Mouse (Mus musculus): ENCODE results near the gene Eloa.
A peak's percentile ranks its signal among the peaks of the same experiment; 100 is the strongest.
"Not testable (repeated sequence)": the region's sequence is repeated elsewhere in the genome, so short reads cannot be mapped to it uniquely, and the experiment has no call there.

The Eloa gene

DNA sequence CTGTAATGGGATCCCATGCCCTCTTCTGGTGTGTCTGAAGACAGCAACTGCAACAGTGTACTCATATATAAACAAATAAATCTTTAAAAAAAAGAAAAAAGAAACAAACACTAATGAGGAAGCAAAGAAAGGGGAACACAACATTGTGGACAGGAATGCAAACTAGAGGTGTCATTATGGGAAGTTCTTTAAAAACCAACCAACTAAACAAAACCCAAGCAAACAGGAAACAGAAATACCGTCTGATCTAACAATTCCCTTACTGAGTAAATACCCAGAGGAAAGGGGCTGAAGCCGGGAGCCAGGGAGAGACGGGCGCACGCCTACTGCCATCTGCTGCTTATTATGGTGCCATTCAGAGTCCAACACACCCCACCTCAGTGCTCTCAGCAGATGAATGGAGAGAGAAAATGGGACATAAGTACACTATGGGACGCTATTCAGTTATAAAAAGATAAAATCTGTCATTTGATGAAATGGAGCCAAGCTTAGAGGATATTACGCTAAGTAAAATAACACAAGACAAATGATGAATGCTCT lies 40.0 kb downstream of the Eloa start:
- DNase-seq, result no peak

GRCm38 (mm10) chr4:135980223-135980622 lies 41.3 kb downstream of the Eloa start:
- DNase-seq, result not testable (repeated sequence)

GRCm38 (mm10) chr4:135976146-135976545 lies 45.4 kb downstream of the Eloa start:
- no peak for DNase-seq

- no peak for DNase-seq
These were observed 48.4 kb downstream of the Eloa start for GRCm38 (mm10) chr4:135972911-135973811.

DNA sequence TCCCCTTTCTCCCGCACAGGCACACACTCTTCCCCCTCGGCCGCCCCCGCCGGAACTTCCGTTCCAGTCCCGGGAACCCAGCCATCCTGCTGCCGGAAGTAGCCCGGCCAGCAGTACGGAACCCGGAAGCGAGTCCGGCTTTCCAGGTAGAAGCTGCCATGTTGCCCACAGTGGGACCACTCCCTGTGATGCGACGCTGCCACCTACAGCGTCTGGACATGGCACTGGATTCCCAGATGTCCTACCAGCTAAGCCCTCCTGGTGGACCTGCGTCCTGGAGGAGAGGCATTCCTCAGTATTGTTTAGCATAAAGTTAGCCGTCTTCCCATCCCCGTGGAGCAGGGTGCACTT lies 49.0 kb downstream of the Eloa start, which contains the start of gene Lypla2:
Lypla2 (minus strand) TSS at position 71 of the 351 bp plus-strand sequence.
- DNase-seq, result peak; percentile 84

DNA sequence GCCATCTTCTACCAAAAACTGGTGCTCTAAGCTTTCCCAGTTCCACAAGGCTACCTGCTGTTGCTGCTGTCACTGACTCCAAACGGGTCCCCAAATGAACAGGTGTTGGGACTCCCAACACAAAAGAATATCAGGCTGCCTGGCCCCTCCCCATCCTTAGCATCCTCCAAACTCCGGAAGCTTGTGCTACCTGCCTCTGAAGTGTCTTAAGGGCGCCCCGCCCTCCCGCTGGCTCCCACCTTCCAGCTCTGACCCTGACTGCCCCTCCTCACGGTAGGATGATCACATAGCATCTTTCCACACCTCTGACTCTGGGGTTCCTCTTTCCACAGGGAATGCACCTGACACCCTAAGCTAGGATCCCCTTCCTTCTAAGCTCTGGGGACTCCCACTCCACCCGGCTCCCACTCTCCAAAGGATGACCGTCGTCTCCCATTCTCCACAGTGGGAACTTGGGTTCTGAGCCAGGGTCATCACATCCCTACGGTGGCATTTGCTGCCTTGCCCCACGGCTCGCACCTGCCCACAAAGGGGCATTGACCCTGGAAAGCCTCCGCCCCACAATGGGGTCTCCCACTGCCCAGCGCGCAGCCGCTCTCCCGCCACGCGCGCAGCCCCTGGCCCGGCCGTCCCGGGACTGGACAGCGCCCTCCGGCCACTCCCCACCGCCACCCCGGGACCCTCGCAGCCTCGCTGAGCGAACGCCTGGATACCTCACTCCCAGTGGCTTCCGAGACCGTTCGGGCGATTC lies 49.6 kb downstream of the Eloa start:
- DNase-seq, result peak; percentile 66

DNA sequence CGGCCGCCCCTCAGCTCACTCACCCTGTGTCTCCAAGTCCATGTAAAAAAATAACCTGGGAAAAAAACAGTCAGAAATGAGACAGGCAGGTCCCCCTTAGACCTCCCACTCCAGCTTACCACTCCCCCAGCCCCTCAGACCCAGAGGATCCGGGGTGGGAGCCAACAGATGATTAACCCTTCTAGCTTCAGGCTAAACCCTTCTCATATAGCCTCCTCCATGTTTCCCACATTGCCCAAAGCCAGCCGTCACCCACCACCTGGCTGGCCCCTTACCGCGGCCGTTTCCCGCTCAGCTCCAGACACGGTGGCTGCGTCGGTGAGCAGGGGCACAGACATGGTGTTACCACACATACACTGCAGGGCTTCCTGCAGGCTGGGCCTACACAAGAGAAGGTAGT lies 51.0 kb downstream of the Eloa start:
- DNase-seq, result no peak

GRCm38 (mm10) chr4:135969070-135969750 lies 52.4 kb downstream of the Eloa start:
- DNase-seq, result no peak

GRCm38 (mm10) chr4:135968271-135968869 lies 53.2 kb downstream of the Eloa start:
- no peak for DNase-seq

DNA sequence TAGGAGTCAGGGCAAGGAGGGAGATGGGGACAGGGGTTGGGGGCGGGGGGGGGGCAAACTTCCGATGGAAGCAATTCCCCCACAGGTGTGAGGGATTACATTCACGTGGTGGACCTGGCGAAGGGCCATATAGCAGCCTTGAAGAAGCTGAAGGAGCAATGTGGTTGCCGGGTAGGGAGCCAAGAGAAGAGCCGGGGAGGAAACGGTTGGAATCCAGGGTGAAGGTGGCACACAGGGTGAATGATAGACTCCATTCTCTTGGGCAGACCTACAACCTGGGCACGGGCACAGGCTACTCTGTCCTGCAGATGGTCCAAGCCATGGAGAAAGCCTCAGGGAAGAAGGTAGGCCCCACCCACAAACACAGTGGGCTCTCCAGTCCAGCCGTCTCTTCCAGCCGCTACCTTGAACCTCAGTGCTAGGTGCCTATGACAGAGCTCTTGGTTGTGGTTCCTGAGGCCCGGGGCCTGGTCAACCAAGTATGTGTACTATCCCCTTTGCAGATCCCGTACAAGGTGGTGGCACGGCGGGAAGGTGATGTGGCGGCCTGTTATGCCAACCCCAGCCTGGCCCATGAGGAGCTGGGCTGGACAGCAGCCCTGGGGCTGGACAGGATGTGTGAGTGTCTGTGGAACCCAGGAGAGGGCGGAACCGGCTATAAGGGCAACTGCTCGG lies 54.3 kb downstream of the Eloa start:
- no peak for DNase-seq

DNA sequence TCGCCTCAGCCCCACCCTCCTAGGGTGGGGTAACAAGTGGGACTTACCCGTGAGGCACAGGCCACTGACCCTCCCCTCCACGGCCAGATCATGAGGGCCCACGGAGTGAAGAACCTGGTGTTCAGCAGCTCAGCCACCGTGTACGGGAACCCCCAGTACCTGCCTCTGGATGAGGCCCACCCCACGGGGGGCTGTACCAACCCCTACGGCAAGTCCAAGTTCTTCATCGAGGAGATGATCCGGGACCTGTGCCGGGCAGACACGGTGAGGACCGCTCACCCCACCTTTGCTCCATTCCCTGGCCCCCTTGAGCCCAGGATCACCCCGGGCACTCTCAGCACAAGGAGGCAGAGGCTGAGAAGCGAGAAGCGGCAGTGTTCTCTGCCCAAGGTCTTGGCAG lies 55.3 kb downstream of the Eloa start:
- no peak for DNase-seq

- DNase-seq, result no peak
These were observed 56.5 kb downstream of the Eloa start for GRCm38 (mm10) chr4:135965113-135965512.

- DNase-seq, result peak; percentile 50
These were observed 57.1 kb downstream of the Eloa start for GRCm38 (mm10) chr4:135964426-135964825.

DNA sequence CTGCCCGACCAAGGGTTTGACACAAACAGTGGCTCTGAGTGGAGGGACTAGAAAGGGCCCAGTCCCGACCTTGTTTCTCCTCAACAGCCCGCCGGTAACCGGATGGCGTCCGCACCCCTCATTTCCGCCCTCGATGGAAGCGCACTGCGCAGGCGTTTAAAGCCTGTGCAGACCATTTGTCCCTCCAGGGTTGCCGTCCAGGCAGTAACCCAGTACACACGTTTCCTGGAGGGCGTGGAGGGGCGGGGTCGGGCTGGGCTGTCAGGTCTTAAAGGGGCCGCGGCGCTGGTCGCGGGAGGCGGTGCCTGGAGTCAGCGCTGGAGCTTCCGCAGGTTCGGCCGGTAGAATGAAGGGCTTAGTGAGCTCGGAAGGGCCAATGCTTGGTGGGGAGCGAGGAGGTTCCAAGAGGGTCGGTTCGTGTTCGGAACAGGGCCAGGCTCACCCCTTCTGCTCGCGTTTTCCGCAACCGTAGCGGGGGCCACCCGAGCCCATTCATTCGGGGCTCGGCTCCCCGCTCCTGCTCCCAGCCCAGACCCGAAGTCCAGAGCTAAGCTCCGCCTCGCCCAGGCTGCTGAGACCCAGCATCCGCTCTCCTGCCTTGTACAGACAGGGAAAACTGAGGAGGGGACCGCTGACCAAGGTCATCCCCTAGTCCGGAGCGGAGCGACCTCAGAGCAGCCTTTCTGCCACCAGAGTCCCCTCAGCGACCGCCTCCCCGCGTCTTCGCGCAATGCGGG lies 57.9 kb downstream of the Eloa start, which contains the start of gene Gale:
Gale (plus strand) TSS at position 271 of the 737 bp plus-strand sequence.
- peak; percentile 96 for DNase-seq

DNA sequence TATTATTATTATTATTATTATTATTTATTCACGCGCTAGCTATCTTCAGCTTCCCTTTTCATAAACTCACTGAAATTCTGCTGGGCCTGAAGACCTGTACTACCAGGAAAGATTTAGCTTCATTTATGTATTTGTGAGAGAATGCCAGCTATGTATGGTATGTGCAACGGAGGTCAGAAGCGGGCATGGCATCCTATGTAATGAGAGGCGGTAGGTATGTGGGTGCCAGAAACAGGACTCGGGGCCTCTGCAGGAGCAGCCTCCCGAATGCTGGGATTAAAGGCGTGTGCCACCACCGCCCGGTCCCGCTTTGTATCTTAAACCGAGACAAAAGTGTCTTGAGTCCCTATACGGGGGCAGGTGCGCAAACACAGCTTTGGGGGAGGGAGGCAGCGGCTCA lies 58.6 kb downstream of the Eloa start:
- DNase-seq, result no peak

DNA sequence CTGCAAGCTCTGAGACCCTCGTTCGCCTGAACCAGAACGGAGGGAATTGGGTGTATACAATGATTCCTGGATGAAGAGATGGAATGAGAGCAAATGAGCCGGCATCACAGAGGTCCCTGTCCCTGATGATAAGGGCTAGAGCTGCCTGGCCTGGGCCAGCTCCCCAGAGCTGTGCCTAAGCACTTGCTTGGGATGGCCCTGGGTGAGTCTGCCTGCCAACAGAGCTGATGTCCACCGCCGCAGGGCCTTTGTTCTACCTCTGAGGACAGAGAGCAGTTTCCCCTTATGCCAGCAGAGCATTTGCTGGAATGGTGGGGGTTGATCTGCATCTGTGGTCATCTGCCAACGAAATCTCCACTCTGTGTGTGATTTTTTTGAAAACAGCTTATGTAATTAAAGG lies 59.4 kb downstream of the Eloa start:
- DNase-seq, result no peak

DNA sequence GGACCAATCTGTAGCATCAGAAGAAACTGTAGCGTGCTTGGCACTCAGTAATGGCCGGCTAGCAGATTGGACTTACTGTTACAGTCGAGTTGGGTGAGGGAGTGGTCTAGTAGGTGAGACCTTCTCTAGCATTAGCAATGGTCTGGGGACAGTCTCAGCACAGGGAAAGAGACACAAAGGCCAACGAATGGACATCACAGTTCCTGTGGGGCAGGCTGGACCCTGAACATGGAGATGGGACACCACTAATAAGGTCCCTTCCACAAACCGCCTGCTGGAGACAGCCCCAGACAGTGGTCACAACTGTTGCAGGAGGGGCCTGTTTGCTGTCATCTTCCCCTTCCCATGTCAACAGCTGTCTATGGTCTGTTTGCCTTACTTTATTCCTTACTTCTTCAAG lies 59.9 kb downstream of the Eloa start:
- DNase-seq, result no peak

- DNase-seq, result peak; percentile 87
These were observed 60.8 kb downstream of the Eloa start for GRCm38 (mm10) chr4:135960717-135961116.

- no peak for DNase-seq
These were observed 63.2 kb downstream of the Eloa start for GRCm38 (mm10) chr4:135958354-135958753.

- no peak for DNase-seq
These were observed 65.7 kb downstream of the Eloa start for GRCm38 (mm10) chr4:135955886-135956285.

- peak; percentile 79 for DNase-seq
These were observed 67.3 kb downstream of the Eloa start for GRCm38 (mm10) chr4:135954241-135954640.
